Mouse (Mus musculus) ES-E14 (cell line): ENCODE measurements around the gene Utp15. TPM values are rescaled to one million over a fixed set of nuclear protein-coding genes. Genes with fewer than 3 reads are reported as not detected.

ENCODE experiments used
- DNase-seq: peaks from one replicate; pipeline ENCODE4 v3.0.0-alpha.2; 2013; ENCODE audit warnings: low read depth, low spot score
- H3K27ac ChIP-seq: 2 replicates; pipeline ENCODE4 v1.5.1; 2012; ENCODE audit warnings: low read depth, mild to moderate bottlenecking, low read length, moderate library complexity, mixed read lengths; ENCODE audit not compliant: poor library complexity, insufficient read depth, severe bottlenecking
- H3K36me3 ChIP-seq: 2 replicates; pipeline ENCODE4 v1.6.1; 2012; ENCODE audit warnings: mild to moderate bottlenecking, low read length, moderate library complexity, mixed read lengths; ENCODE audit not compliant: control insufficient read depth, poor library complexity, insufficient read depth, severe bottlenecking
- H3K4me1 ChIP-seq, 2 experiments: fragments of 150-350 bp in 1 of 2; sonication (generic) in 1 of 2; 2 replicates each; pipeline ENCODE4 v1.6.1; 2012; ENCODE audit warnings: low read length in 2 of 2, mild to moderate bottlenecking in 1 of 2, mixed read lengths in 1 of 2; ENCODE audit not compliant: control insufficient read depth in 2 of 2, insufficient read depth in 2 of 2, poor library complexity in 1 of 2
- H3K4me3 ChIP-seq, 2 experiments: fragments of 150-350 bp in 1 of 2; sonication (generic) in 1 of 2; 2 replicates each; pipeline ENCODE4 v1.5.1; 2012; ENCODE audit warnings: low read length in 2 of 2, low read depth in 1 of 2, mild to moderate bottlenecking in 1 of 2, mixed read lengths in 1 of 2; ENCODE audit not compliant: insufficient read depth in 1 of 2, poor library complexity in 1 of 2, severe bottlenecking in 1 of 2
- H3K9ac ChIP-seq: 2 replicates; pipeline ENCODE4 v1.6.1; 2012; ENCODE audit warnings: low read depth, mild to moderate bottlenecking, low read length, mixed read lengths; ENCODE audit not compliant: poor library complexity, insufficient read depth, severe bottlenecking
- H3K9me3 ChIP-seq: fragments of 150-350 bp; sonication (generic); 2 replicates; pipeline ENCODE4 v1.6.1; 2012; ENCODE audit warnings: low read depth, mild to moderate bottlenecking, low read length; ENCODE audit not compliant: control insufficient read depth, insufficient read depth
- CHD2 ChIP-seq: IDR thresholded peaks from 2 replicates; pipeline ENCODE4 v1.6.1; 2014; ENCODE audit warnings: mild to moderate bottlenecking, low read depth, low read length, inconsistent platforms
- HCFC1 ChIP-seq: IDR thresholded peaks from 2 replicates; pipeline ENCODE4 v1.6.1; 2012; ENCODE audit warnings: low read length, inconsistent platforms, borderline replicate concordance; ENCODE audit not compliant: insufficient read depth
- MAFK ChIP-seq: IDR thresholded peaks from 2 replicates; pipeline ENCODE4 v1.6.1; 2014; ENCODE audit warnings: mild to moderate bottlenecking, low read depth, low read length, inconsistent platforms; ENCODE audit not compliant: insufficient read depth
- ZC3H11A ChIP-seq: IDR thresholded peaks from 2 replicates; pipeline ENCODE4 v1.6.1; 2012; ENCODE audit warnings: low read depth, mild to moderate bottlenecking, inconsistent platforms, low read length, borderline replicate concordance
- ZNF384 ChIP-seq: IDR thresholded peaks from 2 replicates; pipeline ENCODE4 v1.6.1; 2012; ENCODE audit warnings: low read depth, low read length, inconsistent platforms
- in situ Hi-C, 2 experiments: fragments of 600-800 bp; cut with MboI; formaldehyde crosslinking; loops; one replicate each; pipeline ENCODE4 v1.15.1; 2025; ENCODE audit warnings: low sequenced_read_pairs in 2 of 2, inconsistent platforms in 1 of 2; ENCODE audit not compliant: unreplicated experiment in 2 of 2
- total RNA-seq: library from RNA; depleted of rRNA; stranded (reverse); fragments of 300-350 nt; gene quantifications from 2 replicates; pipeline ENCODE4 v1.2.3, GENCODE M21; 2012

Gene Utp15
- total RNA-seq, 1 experiment = 38.9 TPM

DNA sequence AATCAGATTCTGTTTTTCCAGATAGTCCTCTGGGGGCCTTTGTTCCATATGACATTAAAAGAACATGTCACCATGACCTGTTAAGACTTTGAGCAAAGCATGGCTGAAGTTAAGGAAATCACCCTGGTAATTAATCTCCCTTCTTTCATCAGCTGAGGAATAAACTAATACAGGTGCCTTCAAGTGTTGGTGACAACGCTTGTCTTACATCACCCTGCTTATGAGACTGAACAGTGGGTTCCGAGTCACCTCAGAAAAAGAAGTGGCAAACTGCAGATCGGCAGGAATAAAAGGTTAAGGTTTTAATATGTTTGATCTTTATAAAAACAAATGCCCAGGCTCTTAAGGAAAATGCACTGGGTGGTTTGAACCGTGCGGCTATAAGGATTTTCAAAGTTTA lies 16.8 kb upstream of the Utp15 start, which contains the start of gene Gm21976:
TSS of gene Gm21976 (plus strand) at position 202 of the 400 bp plus-strand sequence.
- no peak for DNase-seq
- Histone ChIP-seq H3K9ac (no peak within 1 kb of the TSS), H3K27ac (no peak within 1 kb of the TSS), H3K9me3 (no peaks in the 10 kb centered on the region), H3K36me3 (no peaks in the 10 kb centered on the region), H3K4me3 (no peak within 1 kb of the TSS), H3K4me1 (no peaks in the 10 kb centered on the region)
- TF ChIP-seq CHD2 (no peak), MAFK (no peak), HCFC1 (no peak), ZNF384 (no peak), ZC3H11A (no peak)
- in situ Hi-C loops = no loop called here

DNA sequence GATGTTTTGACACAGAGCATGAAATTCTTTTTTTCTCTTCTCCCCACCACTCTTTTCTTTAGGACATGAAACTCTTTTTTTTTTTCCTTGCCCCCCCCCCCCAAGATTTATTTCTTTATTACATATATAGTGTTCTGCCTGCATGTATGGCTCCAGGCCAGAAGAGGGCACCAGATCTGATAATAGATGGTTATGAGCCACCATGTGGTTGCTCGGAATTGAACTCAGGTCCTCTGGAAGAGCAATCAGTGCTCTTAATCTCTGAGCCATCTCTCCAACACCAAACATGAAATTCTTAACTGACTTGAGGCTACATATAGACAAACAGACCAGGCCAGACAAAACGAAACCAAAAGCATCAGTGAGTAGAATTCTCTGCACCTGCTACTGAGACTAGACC lies 14.7 kb upstream of the Utp15 start:
- no peaks in the 10 kb centered on the region for H3K9me3 ChIP-seq
- no peak overlapping the region for H3K27ac ChIP-seq
- no peaks in the 10 kb centered on the region for H3K4me1 ChIP-seq
- no peak for DNase-seq
- H3K36me3 ChIP-seq = no peaks in the 10 kb centered on the region; the same call in 1 of the 2 replicates
- in situ Hi-C loops = no loop called here
- no peak overlapping the region for H3K4me3 ChIP-seq
- TF ChIP-seq MAFK (no peak), ZC3H11A (no peak), CHD2 (no peak), ZNF384 (no peak), HCFC1 (no peak)
- H3K9ac ChIP-seq = no peak overlapping the region

DNA sequence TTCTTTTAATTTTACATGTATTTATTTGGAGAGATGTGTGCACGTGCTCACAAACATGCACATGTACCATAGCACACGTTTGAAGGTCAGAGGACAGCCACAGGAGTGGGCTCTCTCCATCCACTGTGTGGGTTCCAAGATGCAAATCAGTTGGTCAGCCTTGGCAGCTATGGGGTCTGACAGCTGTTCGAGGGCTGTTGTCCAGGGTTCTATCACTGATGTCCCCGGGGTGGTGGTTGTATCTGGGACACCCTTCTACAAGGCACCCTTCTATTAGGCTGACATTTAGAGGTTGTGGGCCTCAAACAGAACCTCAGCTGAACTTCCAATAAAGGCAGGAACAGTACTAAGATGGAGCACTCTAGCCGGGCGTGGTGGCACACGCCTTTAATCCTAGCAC lies 13.4 kb upstream of the Utp15 start:
- TF ChIP-seq ZNF384 = no peak
- TF ChIP-seq MAFK = no peak
- no peak for TF ChIP-seq ZC3H11A
- TF ChIP-seq CHD2 = no peak
- no peak for TF ChIP-seq HCFC1
- Histone ChIP-seq H3K4me1 (no peaks in the 10 kb centered on the region), H3K4me3 (no peak overlapping the region), H3K27ac (no peak overlapping the region), H3K9ac (no peak overlapping the region), H3K9me3 (no peaks in the 10 kb centered on the region), H3K36me3 (peaks cover 9% of the 10 kb centered on the region)
- in situ Hi-C loops = no loop called here
- no peak for DNase-seq

DNA sequence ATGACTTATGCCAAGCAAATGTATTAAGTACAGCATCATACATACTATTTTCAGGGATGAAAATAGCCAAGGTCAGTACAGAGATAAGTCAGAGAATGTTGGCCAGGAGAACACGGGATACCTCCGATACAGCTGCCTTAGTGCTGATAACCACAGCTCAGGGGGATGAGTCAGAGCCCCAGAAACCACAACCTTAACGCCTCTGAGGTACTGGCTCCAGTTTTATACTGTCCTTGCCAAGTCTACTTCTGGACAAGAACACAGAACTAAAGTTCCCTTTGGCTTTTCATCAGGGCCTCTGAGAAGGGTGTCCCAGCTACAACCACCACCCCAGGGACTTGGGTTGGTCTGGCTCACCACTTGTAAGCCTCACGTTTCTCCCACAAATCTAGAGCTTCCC lies 12.8 kb upstream of the Utp15 start:
- no peaks in the 10 kb centered on the region for H3K9me3 ChIP-seq

DNA sequence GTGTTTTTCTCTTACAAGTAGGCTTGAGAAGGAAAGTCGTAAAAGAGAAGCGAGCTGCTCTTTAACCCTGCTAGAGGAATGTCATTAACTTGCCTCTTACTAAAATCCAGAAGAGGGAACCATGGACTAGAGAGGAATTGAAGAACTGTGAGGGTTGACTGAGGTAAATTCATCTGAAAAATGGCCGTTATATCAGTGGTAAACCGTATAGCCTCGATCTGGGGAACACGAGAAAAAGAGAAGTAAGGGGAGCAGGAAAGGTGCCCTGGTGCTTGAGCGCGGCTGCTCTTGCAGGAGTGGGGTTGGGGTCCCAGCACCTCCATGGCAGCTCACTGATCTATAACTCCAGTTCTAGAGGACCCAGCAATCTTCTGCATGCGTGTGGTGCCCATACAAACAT lies 11.2 kb upstream of the Utp15 start:
- no peak for DNase-seq
- Histone ChIP-seq H3K27ac (no peak overlapping the region), H3K36me3 (peaks cover 14% of the 10 kb centered on the region), H3K4me1 (no peaks in the 10 kb centered on the region), H3K9ac (no peak overlapping the region), H3K9me3 (no peaks in the 10 kb centered on the region), H3K4me3 (no peak overlapping the region)
- in situ Hi-C loops = no loop called here
- TF ChIP-seq ZC3H11A = no peak
- TF ChIP-seq CHD2 = no peak

More for the DNA sequence above, 12.8 kb upstream of the Utp15 start:
- no peak for TF ChIP-seq CHD2
- TF ChIP-seq MAFK = no peak
- no peak for TF ChIP-seq ZNF384
- TF ChIP-seq ZC3H11A = no peak
- TF ChIP-seq HCFC1 = no peak
- H3K27ac ChIP-seq = no peak overlapping the region
- H3K9ac ChIP-seq = no peak overlapping the region
- no peak overlapping the region for H3K4me3 ChIP-seq
- no peaks in the 10 kb centered on the region for H3K4me1 ChIP-seq
- in situ Hi-C loops = no loop called here
- no peak for DNase-seq
- peaks cover 14% of the 10 kb centered on the region for H3K36me3 ChIP-seq
